Mouse (Mus musculus) intestine, postnatal 0 days (tissue): ENCODE data around the gene Ttc39a. TPM values are rescaled to one million over a fixed set of nuclear protein-coding genes. Genes with fewer than 3 reads are reported as not detected.

Source experiments
- ATAC-seq: fragments of 200-750 bp; cut with Nextera tagmentation; 2 replicates; pipeline ENCODE4 v1.8.0; 2017; ENCODE audit warnings: mild to moderate bottlenecking, moderate TSS enrichment, moderate library complexity
- H3K27ac ChIP-seq: fragments of 300-500 bp; sonication (generic); 2 replicates; pipeline ENCODE4 v1.5.1; 2014; ENCODE audit warnings: mild to moderate bottlenecking, low read depth, low read length, moderate library complexity
- H3K27me3 ChIP-seq: fragments of 300-500 bp; sonication (generic); replicated peaks from 2 replicates; pipeline ENCODE4 v1.6.1; 2014; ENCODE audit warnings: low read length, mixed read lengths; ENCODE audit not compliant: control insufficient read depth, insufficient read depth
- H3K36me3 ChIP-seq: fragments of 300-500 bp; sonication (generic); 2 replicates; pipeline ENCODE4 v1.6.1; 2014; ENCODE audit warnings: mild to moderate bottlenecking, moderate library complexity; ENCODE audit not compliant: control insufficient read depth, insufficient read depth
- H3K4me1 ChIP-seq: fragments of 300-500 bp; sonication (generic); replicated peaks from 2 replicates; pipeline ENCODE4 v1.6.1; 2014; ENCODE audit warnings: antibody characterized with exemption, low read length, mixed read lengths; ENCODE audit not compliant: control insufficient read depth, insufficient read depth
- H3K4me2 ChIP-seq: fragments of 300-500 bp; sonication (generic); replicated peaks from 2 replicates; pipeline ENCODE4 v1.6.1; 2014; ENCODE audit warnings: low read depth, mild to moderate bottlenecking, moderate library complexity
- H3K4me3 ChIP-seq: fragments of 300-500 bp; sonication (generic); 2 replicates; pipeline ENCODE4 v1.5.1; 2014; ENCODE audit warnings: low read depth, low read length
- H3K9ac ChIP-seq: fragments of 300-500 bp; sonication (generic); 2 replicates; pipeline ENCODE4 v1.6.1; 2014; ENCODE audit warnings: mild to moderate bottlenecking, low read depth, low read length
- H3K9me3 ChIP-seq: fragments of 300-500 bp; sonication (generic); 2 replicates; pipeline ENCODE4 v1.6.1; 2016; ENCODE audit warnings: mixed run types; ENCODE audit not compliant: control insufficient read depth
- CTCF ChIP-seq: sonication (generic); IDR thresholded peaks from 2 replicates; pipeline ENCODE4 v1.5.1; 2016; ENCODE audit warnings: low read depth, mild to moderate bottlenecking, control low read depth, antibody characterized with exemption, moderate library complexity
- WGBS: fragments of 180-500 bp; shearing (Covaris S2); extraction: QIAGEN DNeasy Blood & Tissue Kit; methylation state at CpG from one replicate; pipeline ENCODE4 v1.1.7; 2014; 5-methylcytosine and 5-hydroxymethylcytosine counted together
- polyA plus RNA-seq: library from polyadenylated mRNA; unstranded; fragments of >200 nt; fragmentation: Nextera tagmentation; extraction: Ambion mirVana; gene quantifications from 2 replicates; pipeline ENCODE4 v1.2.1, GENCODE M21; 2015

Gene Ttc39a
- polyA plus RNA-seq, 1 experiment from 2014 or later, result 7.5 TPM

- WGBS, result 80% methylated on average over 8 of the region's 8 CpGs
- 0 out of 2 replicates have a peak, but pooled peaks have one; percentile 23 for TF ChIP-seq CTCF
- Histone ChIP-seq H3K36me3 (peaks cover 6% of the 10 kb centered on the region; the same call in 1 of the 2 replicates), H3K9ac (no peak overlapping the region), H3K4me1 (no peaks in the 10 kb centered on the region), H3K9me3 (no peaks in the 10 kb centered on the region), H3K27me3 (no peaks in the 10 kb centered on the region), H3K4me3 (no peak overlapping the region), H3K27ac (no peak overlapping the region), H3K4me2 (no peak overlapping the region)
- ATAC-seq, result no peak
Measured at GRCm38 (mm10) chr4:109439101-109439500, 32.7 kb downstream of the Ttc39a start.

- H3K27me3 ChIP-seq, result no peaks in the 10 kb centered on the region
- TF ChIP-seq CTCF, result no peak
- no peak overlapping the region for H3K9ac ChIP-seq
- H3K36me3 ChIP-seq, result peaks cover 6% of the 10 kb centered on the region; the same call in 1 of the 2 replicates
- no peak overlapping the region for H3K27ac ChIP-seq
- H3K9me3 ChIP-seq, result no peaks in the 10 kb centered on the region
- no peak overlapping the region for H3K4me3 ChIP-seq
- ATAC-seq, result no peak
- H3K4me1 ChIP-seq, result no peaks in the 10 kb centered on the region
- H3K4me2 ChIP-seq, result no peak overlapping the region
- WGBS, result 57% methylated on average over 3 of the region's 3 CpGs
Measured at GRCm38 (mm10) chr4:109439825-109440248, 33.4 kb downstream of the Ttc39a start.

- Histone ChIP-seq H3K4me3 (no peak overlapping the region), H3K9ac (no peak overlapping the region), H3K36me3 (peaks cover 6% of the 10 kb centered on the region; the same call in 1 of the 2 replicates), H3K27me3 (no peaks in the 10 kb centered on the region), H3K4me1 (no peaks in the 10 kb centered on the region), H3K27ac (no peak overlapping the region), H3K4me2 (no peak overlapping the region), H3K9me3 (no peaks in the 10 kb centered on the region)
- 91% methylated on average over 5 of the region's 5 CpGs for WGBS
- ATAC-seq, result no peak
- no peak for TF ChIP-seq CTCF
Measured at GRCm38 (mm10) chr4:109440381-109440780, 34.0 kb downstream of the Ttc39a start.

- no peak for ATAC-seq
- Histone ChIP-seq H3K36me3 (peaks cover 6% of the 10 kb centered on the region; the same call in 1 of the 2 replicates), H3K4me3 (no peak overlapping the region), H3K27me3 (no peaks in the 10 kb centered on the region), H3K9ac (no peak overlapping the region), H3K4me1 (no peaks in the 10 kb centered on the region), H3K4me2 (no peak overlapping the region), H3K9me3 (no peaks in the 10 kb centered on the region), H3K27ac (no peak overlapping the region)
- 89% methylated on average over 3 of the region's 3 CpGs for WGBS
- TF ChIP-seq CTCF, result no peak
Measured at GRCm38 (mm10) chr4:109441000-109441399, 34.6 kb downstream of the Ttc39a start.

- H3K9me3 ChIP-seq, result no peaks in the 10 kb centered on the region
- no peak overlapping the region for H3K4me2 ChIP-seq
- H3K9ac ChIP-seq, result no peak overlapping the region
- no peaks in the 10 kb centered on the region for H3K27me3 ChIP-seq
- no peak for ATAC-seq
- H3K4me1 ChIP-seq, result no peaks in the 10 kb centered on the region
- no peak overlapping the region for H3K27ac ChIP-seq
- H3K36me3 ChIP-seq, result peaks cover 6% of the 10 kb centered on the region; the same call in 1 of the 2 replicates
- H3K4me3 ChIP-seq, result no peak overlapping the region
- 84% methylated on average over 7 of the region's 7 CpGs for WGBS
- no peak for TF ChIP-seq CTCF
Measured at GRCm38 (mm10) chr4:109442126-109442525, 35.7 kb downstream of the Ttc39a start.

- Histone ChIP-seq H3K9ac (no peak overlapping the region), H3K4me3 (no peak overlapping the region), H3K36me3 (peaks cover 6% of the 10 kb centered on the region; the same call in 1 of the 2 replicates), H3K9me3 (no peaks in the 10 kb centered on the region), H3K4me1 (no peaks in the 10 kb centered on the region), H3K27ac (no peak overlapping the region), H3K4me2 (no peak overlapping the region), H3K27me3 (no peaks in the 10 kb centered on the region)
- WGBS, result 87% methylated on average over 4 of the region's 4 CpGs
- ATAC-seq, result no peak
- no peak for TF ChIP-seq CTCF
Measured at GRCm38 (mm10) chr4:109442649-109443048, 36.2 kb downstream of the Ttc39a start.

GRCm38 (mm10) chr4:109444471-109444870, 38.0 kb downstream of the Ttc39a start:
- Histone ChIP-seq H3K4me1 (no peaks in the 10 kb centered on the region), H3K4me2 (no peak overlapping the region), H3K27ac (no peak overlapping the region), H3K4me3 (no peak overlapping the region), H3K9me3 (no peaks in the 10 kb centered on the region), H3K9ac (no peak overlapping the region), H3K36me3 (peaks cover 6% of the 10 kb centered on the region; the same call in 1 of the 2 replicates), H3K27me3 (no peaks in the 10 kb centered on the region)
- TF ChIP-seq CTCF, result no peak
- WGBS, result 66% methylated on average over 6 of the region's 6 CpGs
- no peak for ATAC-seq
